Mouse (Mus musculus) lung, adult 2 months (tissue): ENCODE measurements at regions not wholly inside any gene's neighbourhood (a gene's known extent, or its start where the extent isn't known, plus 50 kb on each side); places are given as distances from the start of the nearest gene placed in this dataset.
A peak's percentile ranks its signal among the peaks of the same experiment; 100 is the strongest.

ENCODE experiments used
- DNase-seq: peaks from one replicate; pipeline ENCODE4 v3.0.0; 2022
- H3K4me1 ChIP-seq: fragments of 200-500 bp; 2 replicates; pipeline ENCODE4 v1.6.1; 2011; ENCODE audit warnings: low read length; ENCODE audit not compliant: control insufficient read depth, insufficient read depth
- H3K4me3 ChIP-seq: fragments of 200-500 bp; replicated peaks from 2 replicates; pipeline ENCODE3; 2011; ENCODE audit warnings: low read depth, mild to moderate bottlenecking, control low read depth, low read length; ENCODE audit errors: extremely low read depth
- CTCF ChIP-seq: fragments of 200-500 bp; IDR thresholded peaks from 2 replicates; pipeline ENCODE4 v1.5.1; 2011; ENCODE audit warnings: mild to moderate bottlenecking, low read length, control low read depth; ENCODE audit not compliant: insufficient read depth
- POLR2A ChIP-seq: fragments of 200-500 bp; IDR thresholded peaks from 2 replicates; pipeline ENCODE4 v1.6.1; 2011; ENCODE audit warnings: low read depth, mild to moderate bottlenecking, control low read depth, low read length, borderline replicate concordance; ENCODE audit errors: extremely low read depth
- WGBS: fragments of 180-500 bp; shearing (Covaris S2); methylation state at CpG from one replicate; pipeline ENCODE4 v1.1.7; 2018; 5-methylcytosine and 5-hydroxymethylcytosine counted together

GRCm38 (mm10) chr6:121560852-121561251 lies 74.3 kb upstream of the A2m start:
- Histone ChIP-seq H3K4me3 (no peak overlapping the region), H3K4me1 (no peaks in the 10 kb centered on the region)
- no peak for TF ChIP-seq POLR2A
- peak; percentile 6; the same call in 1 of the 2 replicates for TF ChIP-seq CTCF
- peak; percentile 5 for DNase-seq
- 3% methylated on average over 3 of the region's 3 CpGs for WGBS

DNA sequence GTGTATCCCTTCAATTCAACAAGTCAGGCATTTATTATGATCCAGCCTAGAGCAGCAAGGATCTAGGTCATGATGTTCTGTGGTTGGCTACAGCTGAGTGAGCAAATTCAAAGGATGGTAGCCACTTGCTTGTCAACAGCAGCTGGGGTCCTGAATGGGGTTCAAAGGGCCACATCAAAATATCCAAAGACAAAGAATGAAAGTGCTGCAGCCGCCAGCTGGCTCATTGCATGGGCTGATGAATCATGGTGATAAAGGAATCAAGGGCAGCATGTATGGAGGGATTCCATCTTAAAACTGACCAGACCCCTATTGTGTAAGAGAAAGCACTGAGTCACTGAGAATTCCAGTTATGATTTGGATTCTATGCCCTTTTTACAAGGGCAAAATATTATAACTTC lies 74.8 kb upstream of the A2m start:
- H3K4me3 ChIP-seq = no peak overlapping the region
- no peaks in the 10 kb centered on the region for H3K4me1 ChIP-seq
- TF ChIP-seq POLR2A (no peak), CTCF (no peak)
- DNase-seq = no peak
- WGBS = 46% methylated on average over 1 of the region's 1 CpGs

GRCm38 (mm10) chr6:121556481-121556880 lies 78.7 kb upstream of the A2m start:
- Histone ChIP-seq H3K4me3 (no peak overlapping the region), H3K4me1 (no peaks in the 10 kb centered on the region)
- TF ChIP-seq POLR2A (no peak), CTCF (no peak)
- WGBS = 7% methylated on average over 3 of the region's 3 CpGs
- DNase-seq = no peak

GRCm38 (mm10) chr6:121553501-121554132 lies 80.1 kb upstream of the Iqsec3 start:
- no peak overlapping the region for H3K4me3 ChIP-seq
- WGBS = 82% methylated on average over 2 of the region's 2 CpGs
- no peaks in the 10 kb centered on the region for H3K4me1 ChIP-seq
- TF ChIP-seq CTCF (no peak), POLR2A (no peak)
- no peak for DNase-seq

- 72% methylated on average over 7 of the region's 7 CpGs for WGBS
- TF ChIP-seq CTCF = no peak
- TF ChIP-seq POLR2A = no peak
- no peaks in the 10 kb centered on the region for H3K4me1 ChIP-seq
- no peak overlapping the region for H3K4me3 ChIP-seq
- DNase-seq = no peak
Observed at GRCm38 (mm10) chr6:121533521-121533920, 60.0 kb upstream of the Iqsec3 start.

DNA sequence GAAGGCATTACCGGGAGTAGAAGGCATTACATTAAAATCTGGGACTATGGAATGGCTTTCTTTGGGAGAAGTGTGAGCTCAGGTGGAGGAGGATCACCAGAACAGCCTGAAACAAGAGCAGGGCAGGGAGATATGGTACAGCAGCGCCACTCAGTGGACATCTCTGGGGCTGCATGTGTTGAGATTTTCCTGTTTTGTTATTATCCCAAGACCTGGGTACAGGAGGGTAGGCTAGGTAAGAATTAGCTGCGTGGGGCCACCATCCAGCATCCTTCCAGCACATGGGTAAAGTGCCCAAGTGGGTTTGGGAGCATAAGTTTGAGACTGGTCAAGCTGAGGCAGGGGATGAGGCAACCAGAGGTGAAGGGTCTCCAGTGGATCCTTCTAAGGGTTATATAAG lies 59.4 kb upstream of the Iqsec3 start:
- Histone ChIP-seq H3K4me1 (no peaks in the 10 kb centered on the region), H3K4me3 (no peak overlapping the region)
- DNase-seq = peak; percentile 10
- TF ChIP-seq CTCF (peak; percentile 65), POLR2A (no peak)
- 2% methylated on average over 3 of the region's 3 CpGs for WGBS

DNA sequence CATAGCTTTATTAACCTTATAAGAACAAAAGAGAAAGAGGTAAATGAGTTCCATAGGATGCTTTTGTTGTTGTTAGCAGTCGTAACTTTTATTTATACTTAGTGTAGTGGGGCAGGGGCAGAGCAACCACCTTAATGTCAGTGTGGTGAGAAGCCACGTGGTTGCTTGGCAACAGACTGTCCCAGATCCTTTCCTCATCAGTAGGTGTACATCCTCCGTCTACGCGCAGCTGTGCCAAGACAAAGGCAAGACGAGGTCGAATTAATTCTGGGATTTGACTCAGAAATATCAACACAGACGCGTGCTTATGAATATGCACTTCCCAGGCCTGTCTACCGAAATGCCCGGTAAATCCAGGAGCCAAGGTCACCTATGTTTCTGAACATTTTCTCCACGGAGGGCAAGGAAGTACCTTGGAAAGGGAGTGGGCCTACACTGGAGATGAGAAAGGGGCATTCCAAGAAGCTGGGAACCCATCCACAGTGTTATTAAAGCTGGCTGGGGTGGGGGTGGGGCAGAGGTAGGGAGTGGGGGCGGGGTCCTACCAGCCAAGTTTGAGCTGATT lies 58.4 kb upstream of the Iqsec3 start:
- TF ChIP-seq POLR2A (no peak), CTCF (no peak)
- H3K4me1 ChIP-seq = no peaks in the 10 kb centered on the region
- no peak overlapping the region for H3K4me3 ChIP-seq
- DNase-seq = no peak
- 61% methylated on average over 13 of the region's 13 CpGs for WGBS

GRCm38 (mm10) chr6:121527281-121527680 lies 53.8 kb upstream of the Iqsec3 start:
- no peak for DNase-seq
- WGBS = 90% methylated on average over 4 of the region's 4 CpGs
- H3K4me3 ChIP-seq = no peak overlapping the region
- H3K4me1 ChIP-seq = no peaks in the 10 kb centered on the region
- TF ChIP-seq POLR2A (no peak), CTCF (no peak)

DNA sequence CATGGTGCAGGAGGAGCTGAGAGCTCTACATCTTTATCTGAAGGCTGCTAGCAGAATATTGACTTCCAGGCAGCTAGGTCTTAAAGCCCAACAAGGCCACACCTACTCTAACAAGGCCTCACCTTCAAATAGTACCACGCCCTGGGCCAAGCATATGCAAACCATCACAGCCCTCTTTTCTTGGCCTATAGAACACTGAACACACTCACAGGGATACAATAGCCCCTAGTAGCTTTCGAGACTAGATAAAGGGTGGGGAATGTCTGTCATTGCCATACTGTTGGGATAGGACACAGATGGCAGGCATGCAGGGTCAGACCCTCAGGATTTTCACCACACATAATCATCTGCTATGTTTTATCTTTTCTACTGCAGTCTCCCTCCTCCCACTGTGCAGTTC lies 52.6 kb upstream of the Iqsec3 start:
- 79% methylated on average over 2 of the region's 2 CpGs for WGBS
- H3K4me1 ChIP-seq = no peaks in the 10 kb centered on the region
- no peak for DNase-seq
- no peak for TF ChIP-seq POLR2A
- no peak for TF ChIP-seq CTCF
- no peak overlapping the region for H3K4me3 ChIP-seq

GRCm38 (mm10) chr6:121524613-121524970 lies 51.1 kb upstream of the Iqsec3 start:
- Histone ChIP-seq H3K4me3 (no peak overlapping the region), H3K4me1 (no peaks in the 10 kb centered on the region)
- TF ChIP-seq CTCF = no peak
- no peak for TF ChIP-seq POLR2A
- WGBS = 22% methylated on average over 3 of the region's 3 CpGs
- no peak for DNase-seq
